Mouse (Mus musculus) bone marrow macrophage, adult 2 months (primary cell): ENCODE data around the gene Lrrc41.

Experiments
- CTCF ChIP-seq: IDR thresholded peaks from 2 replicates; pipeline ENCODE4 v1.5.1; 2012; ENCODE audit warnings: low read depth, mild to moderate bottlenecking, low read length, moderate library complexity
- POLR2A ChIP-seq: IDR thresholded peaks from 2 replicates; pipeline ENCODE4 v1.6.1; 2012; ENCODE audit warnings: mild to moderate bottlenecking, low read depth, low read length, borderline replicate concordance

GRCm38 (mm10) chr4:116105278-116105677 lies 30.2 kb downstream of the Lrrc41 start:
- TF ChIP-seq CTCF = no peak
- no peak for TF ChIP-seq POLR2A
